Mouse (Mus musculus): ENCODE data around the gene Kcnh1. TPM values are rescaled to one million over a fixed set of nuclear protein-coding genes. Genes with fewer than 3 reads are reported as not detected.

Kcnh1 gene
- total and polyA plus RNA-seq, 2 experiments from 2014 or later = 0.10 to 0.31 TPM

DNA sequence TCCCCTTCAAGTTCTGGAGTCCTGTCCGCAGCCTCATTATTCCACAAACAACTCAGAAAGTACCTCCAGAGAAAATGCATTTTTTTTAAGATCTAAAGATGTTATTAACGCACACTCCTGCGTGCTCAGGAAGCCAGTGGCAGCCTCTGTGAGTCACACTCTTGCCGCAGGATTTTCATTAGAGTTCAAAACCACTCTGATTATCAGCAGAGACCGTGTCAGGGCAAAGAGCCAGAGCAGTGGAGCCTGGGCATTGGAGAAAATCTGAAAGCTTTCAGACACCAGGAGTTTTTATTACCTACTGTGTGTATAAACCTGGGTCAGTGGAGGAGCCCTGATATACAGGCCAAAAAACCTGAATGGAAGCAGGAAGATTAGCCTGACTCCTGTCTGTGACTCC, 287.6 kb downstream of the Kcnh1 start:
- H3K27ac ChIP-seq (ENCODE audit: low read depth) = no peak overlapping the region
- TF ChIP-seq CTCF (IDR thresholded peaks at IDR 0.05; ENCODE audit: low read depth) (no peak), EP300 (IDR thresholded peaks at IDR 0.05; ENCODE audit: low read depth) (no peak)
- no peak for ATAC-seq (ENCODE audit: insufficient read depth, low read depth)

GRCm38 (mm10) chr1:192480072-192480784, 289.7 kb downstream of the Kcnh1 start:
- no peak overlapping the region for H3K4me3 ChIP-seq (ENCODE audit: low read depth, low read length)
- 68% methylated on average over 8 of the region's 8 CpGs for WGBS

More for the DNA sequence above, 287.6 kb downstream of the Kcnh1 start:
- 48% methylated on average over 5 of the region's 5 CpGs for WGBS
- Histone ChIP-seq H3K4me3 (ENCODE audit: low read depth, low read length) (no peak overlapping the region), H3K4me1 (ENCODE audit: control insufficient read depth, insufficient read depth) (no peaks in the 10 kb centered on the region), H3K4me2 (ENCODE audit: low read depth, low read length) (no peak overlapping the region), H3K9ac (replicated peaks; ENCODE audit: low read depth, low read length) (no peak overlapping the region), H3K27me3 (ENCODE audit: control insufficient read depth, insufficient read depth, low read length) (no peaks in the 10 kb centered on the region), H3K9me3 (replicated peaks; ENCODE audit: control insufficient read depth, low read length) (no peaks in the 10 kb centered on the region), H3K36me3 (replicated peaks; ENCODE audit: control insufficient read depth, insufficient read depth, low read length) (no peaks in the 10 kb centered on the region)
- no peak for DNase-seq (ENCODE audit: low spot score)

DNA sequence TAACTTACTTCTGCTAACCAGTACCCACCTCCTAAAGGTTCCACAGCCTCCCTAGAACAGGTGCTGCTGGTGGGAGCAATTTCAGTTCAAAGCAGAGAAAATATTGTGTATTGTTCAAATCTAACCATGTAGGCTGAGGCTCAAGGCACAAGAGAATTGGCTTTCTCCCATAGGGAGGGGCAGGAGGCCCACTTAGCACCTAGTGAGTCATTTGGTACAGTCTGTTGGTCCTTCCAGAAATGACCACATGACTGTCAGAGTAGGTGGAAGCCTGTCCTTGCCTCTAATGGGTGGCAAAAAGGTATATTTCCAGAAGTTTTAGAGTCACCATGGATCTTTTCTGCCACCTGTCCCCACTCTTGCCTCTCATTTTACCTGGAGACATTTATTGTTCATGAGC, 290.9 kb downstream of the Kcnh1 start:
- no peak overlapping the region for H3K9ac ChIP-seq (replicated peaks; ENCODE audit: low read depth, low read length)
- no peaks in the 10 kb centered on the region for H3K27me3 ChIP-seq (ENCODE audit: control insufficient read depth, insufficient read depth, low read length)
- H3K36me3 ChIP-seq (replicated peaks; ENCODE audit: control insufficient read depth, insufficient read depth, low read length) = no peaks in the 10 kb centered on the region
- no peak overlapping the region for H3K27ac ChIP-seq (ENCODE audit: low read depth)
- TF ChIP-seq CTCF (IDR thresholded peaks at IDR 0.05; ENCODE audit: low read depth) (no peak), EP300 (IDR thresholded peaks at IDR 0.05; ENCODE audit: low read depth) (no peak)
- H3K4me2 ChIP-seq (ENCODE audit: low read depth, low read length) = no peak overlapping the region
- no peak for DNase-seq (ENCODE audit: low spot score)
- H3K4me1 ChIP-seq (ENCODE audit: control insufficient read depth, insufficient read depth) = no peaks in the 10 kb centered on the region
- no peaks in the 10 kb centered on the region for H3K9me3 ChIP-seq (replicated peaks; ENCODE audit: control insufficient read depth, low read length)
- ATAC-seq (ENCODE audit: insufficient read depth, low read depth) = no peak
- H3K4me3 ChIP-seq (ENCODE audit: low read depth, low read length) = no peak overlapping the region

More at GRCm38 (mm10) chr1:192480072-192480784, 289.7 kb downstream of the Kcnh1 start:
- H3K36me3 ChIP-seq (replicated peaks; ENCODE audit: control insufficient read depth, insufficient read depth, low read length) = no peaks in the 10 kb centered on the region
- H3K4me2 ChIP-seq (ENCODE audit: low read depth, low read length) = no peak overlapping the region
- no peaks in the 10 kb centered on the region for H3K9me3 ChIP-seq (replicated peaks; ENCODE audit: control insufficient read depth, low read length)
- DNase-seq (ENCODE audit: low spot score) = no peak
- H3K27ac ChIP-seq (ENCODE audit: low read depth) = no peak overlapping the region
- H3K27me3 ChIP-seq (ENCODE audit: control insufficient read depth, insufficient read depth, low read length) = no peaks in the 10 kb centered on the region
- H3K4me1 ChIP-seq (ENCODE audit: control insufficient read depth, insufficient read depth) = no peaks in the 10 kb centered on the region
- TF ChIP-seq EP300 (IDR thresholded peaks at IDR 0.05; ENCODE audit: low read depth) (no peak), CTCF (IDR thresholded peaks at IDR 0.05; ENCODE audit: low read depth) (no peak)
- no peak overlapping the region for H3K9ac ChIP-seq (replicated peaks; ENCODE audit: low read depth, low read length)
- ATAC-seq (ENCODE audit: insufficient read depth, low read depth) = no peak

- TF ChIP-seq EP300 (IDR thresholded peaks at IDR 0.05; ENCODE audit: low read depth) = no peak
- TF ChIP-seq CTCF (IDR thresholded peaks at IDR 0.05; ENCODE audit: low read depth) = no peak
- Histone ChIP-seq H3K9me3 (replicated peaks; ENCODE audit: control insufficient read depth, low read length) (no peaks in the 10 kb centered on the region), H3K27me3 (ENCODE audit: control insufficient read depth, insufficient read depth, low read length) (no peaks in the 10 kb centered on the region), H3K36me3 (replicated peaks; ENCODE audit: control insufficient read depth, insufficient read depth, low read length) (no peaks in the 10 kb centered on the region), H3K4me2 (ENCODE audit: low read depth, low read length) (no peak overlapping the region), H3K9ac (replicated peaks; ENCODE audit: low read depth, low read length) (no peak overlapping the region), H3K4me1 (ENCODE audit: control insufficient read depth, insufficient read depth) (no peaks in the 10 kb centered on the region), H3K4me3 (ENCODE audit: low read depth, low read length) (no peak overlapping the region), H3K27ac (ENCODE audit: low read depth) (no peak overlapping the region)
- 53% methylated on average over 3 of the region's 3 CpGs for WGBS
- no peak for DNase-seq (ENCODE audit: low spot score)
- no peak for ATAC-seq (ENCODE audit: insufficient read depth, low read depth)
Observed at GRCm38 (mm10) chr1:192485030-192485429, 294.5 kb downstream of the Kcnh1 start.

- no peak for ATAC-seq (ENCODE audit: insufficient read depth, low read depth)
- TF ChIP-seq CTCF (IDR thresholded peaks at IDR 0.05; ENCODE audit: low read depth) (no peak), EP300 (IDR thresholded peaks at IDR 0.05; ENCODE audit: low read depth) (no peak)
- DNase-seq (ENCODE audit: low spot score) = no peak
- no peaks in the 10 kb centered on the region for H3K27me3 ChIP-seq (ENCODE audit: control insufficient read depth, insufficient read depth, low read length)
- H3K4me2 ChIP-seq (ENCODE audit: low read depth, low read length) = no peak overlapping the region
- 93% methylated on average over 11 of the region's 11 CpGs for WGBS
- no peak overlapping the region for H3K4me3 ChIP-seq (ENCODE audit: low read depth, low read length)
- H3K4me1 ChIP-seq (ENCODE audit: control insufficient read depth, insufficient read depth) = no peaks in the 10 kb centered on the region
- no peaks in the 10 kb centered on the region for H3K9me3 ChIP-seq (replicated peaks; ENCODE audit: control insufficient read depth, low read length)
- no peak overlapping the region for H3K9ac ChIP-seq (replicated peaks; ENCODE audit: low read depth, low read length)
- no peaks in the 10 kb centered on the region for H3K36me3 ChIP-seq (replicated peaks; ENCODE audit: control insufficient read depth, insufficient read depth, low read length)
- no peak overlapping the region for H3K27ac ChIP-seq (ENCODE audit: low read depth)
Observed at GRCm38 (mm10) chr1:192487571-192487970, 297.0 kb downstream of the Kcnh1 start.

Data from heart, postnatal 0 days (tissue).